Mouse (Mus musculus): ENCODE measurements around the gene Zdbf2.

DNA sequence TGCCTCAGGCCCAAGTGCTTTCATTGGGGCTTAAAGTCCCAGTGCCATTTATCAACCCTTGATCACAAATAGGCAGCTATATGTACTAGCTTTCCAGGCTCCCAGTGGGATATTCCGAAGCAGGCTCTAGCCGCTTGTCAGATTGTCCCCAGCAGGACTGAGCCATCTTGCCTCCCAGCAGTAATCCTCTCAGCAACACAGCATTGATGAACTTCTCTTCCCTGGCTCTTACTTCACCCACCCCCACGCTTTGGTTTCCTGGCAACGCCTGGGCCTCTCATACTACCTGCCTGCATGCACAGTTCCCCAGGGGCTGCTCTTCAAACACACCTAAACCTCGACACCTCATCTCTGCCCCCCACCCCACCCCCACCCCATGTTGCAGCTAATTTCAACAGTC lies 35.7 kb upstream of the Zdbf2 start:
- TF ChIP-seq GATA1 (IDR thresholded peaks at IDR 0.05; ENCODE audit: borderline replicate concordance, low read length) (no peak), FLI1 (IDR thresholded peaks at IDR 0.05; ENCODE audit: low read length) (no peak)
